In the genomic region with DNA sequence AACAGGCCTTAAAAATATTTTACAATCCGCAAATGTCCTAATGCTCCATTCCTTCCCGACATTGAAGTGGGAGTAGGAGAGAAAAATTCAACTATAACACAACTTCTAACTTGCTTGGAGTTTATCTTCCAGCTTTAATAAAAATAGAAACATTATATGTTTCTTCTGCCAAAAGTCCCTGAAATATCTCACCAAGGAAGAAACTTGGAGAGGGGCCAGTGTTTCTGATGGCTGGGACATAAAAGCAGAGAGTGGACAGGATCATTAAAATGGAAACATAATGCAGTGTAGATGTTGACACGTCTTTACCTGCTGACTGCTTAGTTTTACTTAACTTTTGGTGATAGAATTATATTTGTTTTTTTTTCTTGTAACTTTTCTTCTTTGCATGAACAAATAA, we compare ENCODE assay signal across 22 mouse cellular contexts.
DNase-seq lines count a peak whose midpoint lies in the region; ATAC-seq and TF ChIP-seq lines count a peak whose summit lies in the region.
"Had no signal": no experiment of that assay in that cellular context is flagged by ENCODE, and none has a peak within 500 bp of the region (broad histone marks: within the 10 kb centered on the region; RNA-seq: fewer than 3 reads in every experiment).

No protein-coding gene starts in this region.

- WGBS in kidney, postnatal 0 days, result 50% methylated on average over 3 of the region's 3 CpGs

- H3K9me3 ChIP-seq in kidney, postnatal 0 days (replicated peaks; ENCODE audit: low read length), result no peaks in the 10 kb centered on the region
- H3K9me3 ChIP-seq: forebrain, embryonic 10.5 days; liver, embryonic 12.5 days; midbrain, embryonic 15.5 days had no signal

- no peak overlapping the region for H3K4me2 ChIP-seq in kidney, postnatal 0 days (ENCODE audit: low read length)
- H3K4me2 ChIP-seq: hindbrain, embryonic 14.5 days; liver, embryonic 12.5 days; midbrain, embryonic 15.5 days had no signal

- H3K27me3 ChIP-seq in kidney, postnatal 0 days (ENCODE audit: insufficient read depth, low read length), result no peaks in the 10 kb centered on the region
- H3K27me3 ChIP-seq: liver, embryonic 12.5 days; midbrain, embryonic 15.5 days had no signal

- no peaks in the 10 kb centered on the region for H3K4me1 ChIP-seq in kidney, postnatal 0 days (replicated peaks; ENCODE audit: insufficient read depth, low read length)
- H3K4me1 ChIP-seq: liver, embryonic 12.5 days; midbrain, embryonic 15.5 days had no signal

- no peaks in the 10 kb centered on the region for H3K36me3 ChIP-seq in kidney, postnatal 0 days (ENCODE audit: insufficient read depth, low read length)
- H3K36me3 ChIP-seq: forebrain, embryonic 10.5 days; G1E; liver, embryonic 12.5 days; midbrain, embryonic 15.5 days had no signal

- H3K4me3 ChIP-seq in kidney, postnatal 0 days (replicated peaks; ENCODE audit: low read depth, low read length), result no peak overlapping the region
- H3K4me3 ChIP-seq: forebrain, embryonic 10.5 days; gastrocnemius, adult 2 months; liver, embryonic 12.5 days; midbrain, embryonic 15.5 days; myocyte had no signal

- DNase-seq in adrenal gland, postnatal 14 days, result peak; percentile 6
- DNase-seq in adrenal gland, postnatal 25 days, result no peak
- DNase-seq in kidney, postnatal 0 days (ENCODE audit: low spot score), result peak; percentile 29
- no peak for DNase-seq in kidney, postnatal 10 days
- DNase-seq in ovary, postnatal 14 days (ENCODE audit: low spot score), result peak; percentile 6
- DNase-seq in ovary, postnatal 10 days (ENCODE audit: low spot score), result no peak
- DNase-seq: cerebellum, adult 8-10 months; forebrain, postnatal 0 days; gastrocnemius, adult 2 months; kidney, adult 8-10 months; kidney, postnatal 4 days; lung, adult 2 months; right cerebral cortex, postnatal 4 days; thymus, postnatal 14 days had no signal

- no peak overlapping the region for H3K27ac ChIP-seq in kidney, postnatal 0 days
- H3K27ac ChIP-seq: forebrain, embryonic 10.5 days; gastrocnemius, adult 2 months; hindbrain, embryonic 14.5 days; liver, embryonic 12.5 days; midbrain, embryonic 15.5 days had no signal

- no peak for TF ChIP-seq CTCF in kidney, postnatal 0 days (IDR thresholded peaks at IDR 0.05; ENCODE audit: low read depth)

- no peak for ATAC-seq in kidney, postnatal 0 days (replicated peaks; ENCODE audit: low FRiP score, low read depth)
- no peak for ATAC-seq in CD4-positive, CD25-positive, alpha-beta regulatory T cell, adult 4 months
- ATAC-seq: activated CD4-positive, CD25-positive, alpha-beta regulatory T cell, adult 4 months; forebrain, postnatal 0 days; liver, embryonic 12.5 days; midbrain, embryonic 15.5 days had no signal

- no peak overlapping the region for H3K9ac ChIP-seq in kidney, postnatal 0 days (ENCODE audit: low read depth, low read length)
- H3K9ac ChIP-seq: forebrain, postnatal 0 days; hindbrain, embryonic 14.5 days; liver, embryonic 12.5 days; midbrain, embryonic 15.5 days had no signal

Comparison
In these comparisons a context has a peak if more than half of its experiments do, and no peak if none do; other contexts are left out.
1. DNase-seq: peak in adrenal gland, postnatal 14 days (single experiment), kidney, postnatal 0 days (single experiment) and ovary, postnatal 14 days (single experiment); none in adrenal gland, postnatal 25 days (single experiment), kidney, postnatal 10 days (single experiment) and ovary, postnatal 10 days (single experiment).